Mouse (Mus musculus) midbrain, embryonic 15.5 days (tissue): ENCODE measurements around the gene Bmpr2. TPM values are rescaled to one million over a fixed set of nuclear protein-coding genes. Genes with fewer than 3 reads are reported as not detected.

ENCODE experiments used
- ATAC-seq: fragments of 200-750 bp; cut with Nextera tagmentation; replicated peaks from 2 replicates; pipeline ENCODE4 v1.8.0; 2017; ENCODE audit warnings: moderate TSS enrichment
- H3K27ac ChIP-seq: fragments of 300-500 bp; sonication (generic); 2 replicates; pipeline ENCODE4 v1.5.1; 2015; ENCODE audit warnings: mild to moderate bottlenecking, inconsistent platforms
- H3K27me3 ChIP-seq: fragments of 300-500 bp; sonication (generic); replicated peaks from 2 replicates; pipeline ENCODE4 v1.6.1; 2015; ENCODE audit warnings: inconsistent platforms
- H3K36me3 ChIP-seq: fragments of 300-500 bp; sonication (generic); replicated peaks from 2 replicates; pipeline ENCODE4 v1.6.1; 2015; ENCODE audit warnings: inconsistent platforms
- H3K4me1 ChIP-seq: fragments of 300-500 bp; sonication (generic); 2 replicates; pipeline ENCODE4 v1.6.1; 2015; ENCODE audit warnings: inconsistent platforms
- H3K4me2 ChIP-seq: fragments of 300-500 bp; sonication (generic); 2 replicates; pipeline ENCODE4 v1.6.1; 2015; ENCODE audit warnings: inconsistent platforms, mild to moderate bottlenecking, moderate library complexity
- H3K4me3 ChIP-seq: fragments of 300-500 bp; sonication (generic); 2 replicates; pipeline ENCODE4 v1.5.1; 2015; ENCODE audit warnings: mild to moderate bottlenecking, inconsistent platforms
- H3K9ac ChIP-seq: fragments of 300-500 bp; sonication (generic); 2 replicates; pipeline ENCODE4 v1.6.1; 2015; ENCODE audit warnings: mild to moderate bottlenecking, inconsistent platforms
- H3K9me3 ChIP-seq: fragments of 300-500 bp; sonication (generic); 2 replicates; pipeline ENCODE4 v1.6.1; 2016; ENCODE audit warnings: inconsistent platforms
- WGBS: fragments of 180-500 bp; shearing (Covaris S2); methylation state at CpG from one replicate; pipeline ENCODE4 v1.1.7; 2015; ENCODE audit warnings: mixed read lengths; 5-methylcytosine and 5-hydroxymethylcytosine counted together
- polyA plus RNA-seq: library from polyadenylated mRNA; unstranded; fragments of >200 nt; fragmentation: Nextera tagmentation; extraction: Ambion mirVana; gene quantifications from 2 replicates; pipeline ENCODE4 v1.2.1, GENCODE M21; 2015

Bmpr2 gene
- polyA plus RNA-seq, 1 experiment from 2014 or later, result 9.8 TPM

DNA sequence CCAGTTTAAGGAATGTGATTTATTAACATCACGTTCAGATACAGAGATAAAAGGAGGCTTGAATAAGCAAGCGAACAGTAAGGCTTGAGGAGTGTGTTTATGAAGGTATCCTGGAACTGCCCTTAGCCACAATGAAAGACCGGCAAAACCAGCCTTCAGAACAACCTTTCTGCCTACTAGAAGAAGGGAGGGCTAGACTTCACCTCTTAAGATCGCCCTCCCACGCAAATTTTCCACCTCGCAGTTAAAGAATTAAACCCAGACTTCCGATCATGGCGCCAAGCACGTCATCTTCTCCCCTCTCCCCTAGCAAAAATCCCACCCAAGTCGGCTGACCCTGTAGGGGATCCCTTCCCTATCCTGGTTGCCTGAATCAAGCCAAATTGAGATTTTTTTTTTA is 992 bp upstream of the Bmpr2 start:
- H3K9me3 ChIP-seq, result no peaks in the 10 kb centered on the region
- ATAC-seq, result no peak
- no peaks in the 10 kb centered on the region for H3K36me3 ChIP-seq
- no peaks in the 10 kb centered on the region for H3K27me3 ChIP-seq
- H3K27ac ChIP-seq, result peak overlapping the region; percentile 99
- H3K4me2 ChIP-seq, result peak overlapping the region; percentile 76
- peak overlapping the region; percentile 90 for H3K4me3 ChIP-seq
- 2% methylated on average over 10 of the region's 10 CpGs for WGBS
- H3K4me1 ChIP-seq, result peaks cover 10% of the 10 kb centered on the region
- peak overlapping the region; percentile 89 for H3K9ac ChIP-seq

DNA sequence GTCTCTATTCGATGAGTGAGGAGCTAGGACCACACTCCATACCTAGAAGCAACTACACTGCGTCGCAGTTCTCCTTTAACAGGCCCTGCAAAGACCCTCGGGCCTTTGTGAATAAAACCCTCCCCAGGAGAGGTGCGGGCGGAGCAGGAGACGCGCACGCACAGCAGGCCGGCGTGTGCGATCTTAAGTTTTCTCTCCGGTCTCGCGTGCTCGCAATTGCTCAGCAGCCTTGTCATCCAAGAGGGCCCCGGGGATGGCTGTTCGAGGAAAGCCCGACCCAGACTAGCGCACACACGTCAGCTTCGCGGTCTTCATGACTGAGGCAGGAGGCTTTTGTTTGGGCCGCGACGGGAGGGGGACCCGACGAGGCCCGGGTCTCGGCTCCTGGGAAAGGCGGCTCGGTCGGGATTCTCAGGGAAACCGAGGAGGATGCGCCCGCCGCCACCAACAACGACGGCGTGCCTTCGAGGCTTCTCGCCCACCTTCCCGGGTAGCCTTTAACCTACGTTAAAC is 493 bp upstream of the Bmpr2 start:
- Histone ChIP-seq H3K9ac (peak overlapping the region; percentile 89), H3K4me2 (peak overlapping the region; percentile 76), H3K36me3 (no peaks in the 10 kb centered on the region), H3K27me3 (no peaks in the 10 kb centered on the region), H3K9me3 (no peaks in the 10 kb centered on the region), H3K4me3 (peak overlapping the region; percentile 90), H3K4me1 (peaks cover 10% of the 10 kb centered on the region), H3K27ac (peak overlapping the region; percentile 99)
- 0% methylated on average over 44 of the region's 44 CpGs for WGBS
- ATAC-seq, result peak; percentile 79

DNA sequence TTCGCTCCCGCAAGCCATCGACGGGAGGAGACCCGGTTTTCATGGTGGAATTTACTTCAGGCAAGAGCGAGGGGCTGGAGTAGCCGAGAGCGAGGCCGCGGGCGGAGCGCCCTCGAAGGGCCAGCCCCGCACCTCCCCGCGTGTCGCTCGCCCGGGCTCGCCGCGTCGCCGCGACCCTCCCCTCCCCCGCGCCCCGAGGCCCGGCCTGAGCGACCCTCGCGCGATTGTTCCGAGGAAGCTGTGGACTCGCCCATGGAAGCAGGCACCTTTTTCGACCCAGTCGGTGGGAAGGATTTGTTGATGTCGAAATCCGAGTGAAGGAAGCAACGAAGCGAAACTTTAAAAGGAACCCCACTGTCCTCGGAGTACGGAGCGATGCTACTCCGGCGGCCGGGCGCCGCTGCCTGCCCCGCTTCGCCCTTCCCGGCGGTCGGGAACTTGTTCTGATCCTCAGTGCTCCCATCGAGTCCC is 616 bp downstream of the Bmpr2 start:
- Histone ChIP-seq H3K4me1 (peaks cover 17% of the 10 kb centered on the region), H3K9ac (peak overlapping the region; percentile 89), H3K4me2 (peak overlapping the region; percentile 76), H3K4me3 (peak overlapping the region; percentile 90), H3K9me3 (no peaks in the 10 kb centered on the region), H3K27ac (peak overlapping the region; percentile 99), H3K27me3 (no peaks in the 10 kb centered on the region), H3K36me3 (no peaks in the 10 kb centered on the region)
- peak; percentile 65 for ATAC-seq
- WGBS, result under 1% methylated on average over 46 of the region's 55 CpGs

DNA sequence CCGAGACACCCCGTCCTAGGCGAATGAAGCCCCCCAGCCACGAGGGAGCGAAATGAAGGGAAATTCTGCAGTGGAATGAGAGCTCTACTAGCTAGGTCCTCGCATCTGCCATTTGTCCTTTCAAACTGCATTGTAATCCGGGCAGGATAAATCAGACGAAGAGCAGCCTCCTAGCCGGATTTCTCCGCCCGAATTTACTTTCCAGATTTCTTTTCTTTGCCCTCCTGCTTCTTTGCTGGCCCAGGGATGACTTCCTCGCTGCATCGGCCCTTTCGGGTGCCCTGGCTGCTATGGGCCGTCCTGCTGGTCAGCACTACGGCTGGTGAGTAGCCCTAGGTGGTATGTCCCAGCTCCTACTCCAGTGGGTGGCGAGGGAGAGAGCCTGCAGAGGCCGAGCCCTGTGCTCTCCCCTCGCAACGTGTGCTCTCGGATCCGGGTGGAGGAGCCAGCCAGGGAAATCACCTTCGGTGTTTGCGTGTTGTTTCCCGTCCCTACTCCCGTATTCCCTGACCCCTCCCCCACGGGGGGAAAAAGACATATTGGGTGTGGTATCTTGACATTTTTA is 1.3 kb downstream of the Bmpr2 start:
- peak overlapping the region; percentile 89 for H3K9ac ChIP-seq
- no peak for ATAC-seq
- peak overlapping the region; percentile 76 for H3K4me2 ChIP-seq
- H3K27ac ChIP-seq, result peak overlapping the region; percentile 99
- peak overlapping the region; percentile 90 for H3K4me3 ChIP-seq
- H3K36me3 ChIP-seq, result no peaks in the 10 kb centered on the region
- peaks cover 17% of the 10 kb centered on the region for H3K4me1 ChIP-seq
- WGBS, result under 1% methylated on average over 27 of the region's 27 CpGs
- H3K9me3 ChIP-seq, result no peaks in the 10 kb centered on the region
- H3K27me3 ChIP-seq, result no peaks in the 10 kb centered on the region

DNA sequence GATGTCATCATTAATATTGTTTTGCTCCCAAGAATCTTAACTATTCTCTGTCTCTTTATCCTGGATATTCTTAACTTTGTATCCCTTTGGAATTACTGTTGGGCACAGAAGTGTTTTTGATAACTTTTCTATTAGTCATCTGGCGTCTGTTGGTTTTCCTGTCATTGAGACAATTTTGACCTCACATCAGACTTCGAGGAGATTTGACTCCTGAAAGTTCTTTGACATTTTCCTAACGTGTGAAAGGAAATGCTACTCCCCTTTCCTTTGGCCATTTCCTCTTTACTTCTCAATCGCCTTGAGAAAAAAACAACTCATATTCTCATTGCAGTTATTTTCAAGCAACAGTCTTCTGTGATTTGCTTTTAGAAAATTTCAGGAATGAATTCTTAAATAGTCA is 2.1 kb downstream of the Bmpr2 start:
- ATAC-seq, result no peak
- peak overlapping the region; percentile 76 for H3K4me2 ChIP-seq
- no peaks in the 10 kb centered on the region for H3K27me3 ChIP-seq
- H3K9me3 ChIP-seq, result no peaks in the 10 kb centered on the region
- peaks cover 21% of the 10 kb centered on the region for H3K4me1 ChIP-seq
- H3K9ac ChIP-seq, result no peak overlapping the region
- H3K36me3 ChIP-seq, result no peaks in the 10 kb centered on the region
- 2% methylated on average over 4 of the region's 4 CpGs for WGBS
- no peak overlapping the region for H3K27ac ChIP-seq
- H3K4me3 ChIP-seq, result peak overlapping the region; percentile 90

DNA sequence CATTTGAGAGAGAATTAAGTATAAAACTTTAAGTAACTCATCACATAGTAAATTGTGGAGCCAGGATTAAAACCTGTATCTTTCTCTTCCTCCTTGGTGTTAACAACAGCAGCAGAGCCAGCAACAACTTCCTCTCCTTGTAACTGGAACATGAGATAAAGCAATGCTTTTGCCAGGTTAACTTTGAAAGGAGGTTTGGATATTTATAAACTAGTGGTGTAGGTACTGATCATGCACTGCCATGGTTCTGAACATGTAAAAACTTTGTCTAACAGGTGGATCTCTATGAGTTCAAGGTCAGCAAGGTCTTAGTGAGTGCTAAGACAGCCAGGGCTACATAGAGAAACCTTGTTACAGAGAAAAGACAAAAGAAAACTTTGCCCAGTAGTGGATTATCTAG is 3.4 kb downstream of the Bmpr2 start:
- H3K4me3 ChIP-seq, result peak overlapping the region; percentile 36
- no peak overlapping the region for H3K27ac ChIP-seq
- H3K4me2 ChIP-seq, result peak overlapping the region; percentile 67
- 0 out of 2 replicates have a peak overlapping the region, but pooled peaks have one; percentile 17 for H3K9ac ChIP-seq
- H3K4me1 ChIP-seq, result peaks cover 31% of the 10 kb centered on the region
- ATAC-seq, result no peak
- no peaks in the 10 kb centered on the region for H3K36me3 ChIP-seq
- H3K27me3 ChIP-seq, result no peaks in the 10 kb centered on the region
- H3K9me3 ChIP-seq, result no peaks in the 10 kb centered on the region

DNA sequence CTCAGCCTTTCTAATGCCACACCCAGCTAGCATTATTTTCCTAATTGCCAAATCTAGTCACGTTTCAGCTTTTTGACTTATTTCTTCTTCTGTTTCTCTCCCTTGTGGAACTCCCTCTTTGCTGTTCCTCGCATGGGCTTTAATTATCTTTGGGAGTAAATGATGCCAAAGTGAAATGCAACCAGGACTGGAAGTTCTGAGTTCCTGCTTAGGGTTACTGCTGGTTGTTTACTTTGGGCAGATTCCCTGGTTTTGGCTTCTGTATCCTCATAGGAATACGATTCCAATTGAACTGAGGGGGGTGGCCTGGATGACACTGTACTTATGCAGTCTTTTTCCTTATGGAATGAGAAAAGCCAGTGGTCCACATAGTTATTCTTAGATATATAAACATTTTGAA is 8.7 kb downstream of the Bmpr2 start:
- H3K27ac ChIP-seq, result no peak overlapping the region
- H3K4me2 ChIP-seq, result no peak overlapping the region
- 85% methylated on average over 3 of the region's 3 CpGs for WGBS
- no peak overlapping the region for H3K4me3 ChIP-seq
- no peaks in the 10 kb centered on the region for H3K27me3 ChIP-seq
- H3K36me3 ChIP-seq, result no peaks in the 10 kb centered on the region
- ATAC-seq, result no peak
- peaks cover 28% of the 10 kb centered on the region for H3K4me1 ChIP-seq
- H3K9ac ChIP-seq, result no peak overlapping the region
- H3K9me3 ChIP-seq, result no peaks in the 10 kb centered on the region

DNA sequence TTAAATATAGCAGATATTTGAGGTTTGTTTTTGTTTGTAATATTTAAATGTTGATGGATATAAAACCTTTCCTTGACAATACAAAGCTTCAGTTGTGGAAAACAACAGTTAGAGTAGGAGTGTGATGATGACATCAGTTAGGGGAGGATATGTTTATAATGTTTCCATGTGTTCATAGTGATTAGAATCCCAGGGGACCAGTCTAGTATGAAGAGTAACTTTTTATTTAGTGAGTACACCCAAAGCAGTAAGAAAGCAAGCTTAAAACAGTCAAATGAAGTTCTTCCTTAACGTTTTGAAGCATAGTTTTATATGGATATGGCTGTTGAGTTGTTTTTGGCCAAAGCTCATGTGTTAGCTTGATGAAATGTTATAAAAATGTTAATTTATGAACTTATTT is 17.9 kb downstream of the Bmpr2 start:
- no peak overlapping the region for H3K27ac ChIP-seq
- H3K27me3 ChIP-seq, result no peaks in the 10 kb centered on the region
- WGBS, result 90% methylated on average over 1 of the region's 1 CpGs
- H3K36me3 ChIP-seq, result no peaks in the 10 kb centered on the region
- no peaks in the 10 kb centered on the region for H3K9me3 ChIP-seq
- H3K4me2 ChIP-seq, result no peak overlapping the region
- H3K9ac ChIP-seq, result no peak overlapping the region
- no peak overlapping the region for H3K4me3 ChIP-seq
- no peaks in the 10 kb centered on the region for H3K4me1 ChIP-seq
- ATAC-seq, result no peak

DNA sequence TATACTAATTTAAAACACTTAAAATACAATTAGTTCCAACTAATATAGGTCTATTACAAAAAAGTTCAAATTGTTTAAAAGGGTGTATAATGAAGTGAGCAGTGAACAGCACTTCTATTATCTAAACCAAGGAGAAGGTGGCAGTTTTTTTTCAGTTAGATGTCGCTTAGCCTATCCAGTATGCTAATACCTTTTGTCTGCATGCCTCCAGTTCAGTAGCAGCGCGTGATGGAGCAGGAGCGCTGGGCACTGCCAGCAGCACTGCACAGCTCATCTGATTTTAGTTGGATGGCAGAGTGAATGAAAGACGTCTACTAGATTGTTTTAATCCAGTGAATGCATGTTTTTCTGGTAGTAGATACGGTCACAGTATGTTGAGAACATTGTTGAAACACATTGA is 25.8 kb downstream of the Bmpr2 start:
- Histone ChIP-seq H3K36me3 (no peaks in the 10 kb centered on the region), H3K4me3 (no peak overlapping the region), H3K27me3 (no peaks in the 10 kb centered on the region), H3K4me2 (peak overlapping the region; percentile 30; the same call in 1 of the 2 replicates), H3K9me3 (no peaks in the 10 kb centered on the region), H3K27ac (peak overlapping the region; percentile 72), H3K4me1 (peaks cover 17% of the 10 kb centered on the region), H3K9ac (no peak overlapping the region)
- 13% methylated on average over 6 of the region's 6 CpGs for WGBS
- ATAC-seq, result peak; percentile 80

DNA sequence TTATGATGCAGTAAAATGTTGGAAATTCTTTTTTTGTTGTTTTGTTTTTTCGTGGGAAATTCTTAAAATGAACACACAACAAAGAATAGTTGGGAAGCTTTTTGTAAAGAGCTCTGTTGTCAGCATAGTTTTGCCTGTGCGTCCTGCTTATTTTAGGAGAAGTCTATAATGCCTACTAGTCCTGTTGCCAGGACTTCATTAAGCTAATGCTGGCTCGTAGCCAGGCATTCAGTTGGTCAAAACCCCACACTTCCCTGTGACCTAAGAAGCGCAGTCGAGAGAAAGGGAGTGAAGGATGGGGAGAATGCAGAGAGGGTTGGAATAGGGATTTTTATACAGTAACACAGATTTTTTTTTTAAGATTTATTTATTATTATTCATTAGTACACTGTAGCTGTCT is 26.5 kb downstream of the Bmpr2 start:
- Histone ChIP-seq H3K4me3 (no peak overlapping the region), H3K27ac (peak overlapping the region; percentile 17; the same call in 1 of the 2 replicates), H3K4me1 (peaks cover 17% of the 10 kb centered on the region), H3K36me3 (no peaks in the 10 kb centered on the region), H3K4me2 (no peak overlapping the region), H3K27me3 (no peaks in the 10 kb centered on the region), H3K9me3 (no peaks in the 10 kb centered on the region), H3K9ac (no peak overlapping the region)
- ATAC-seq, result no peak
- 46% methylated on average over 5 of the region's 5 CpGs for WGBS

DNA sequence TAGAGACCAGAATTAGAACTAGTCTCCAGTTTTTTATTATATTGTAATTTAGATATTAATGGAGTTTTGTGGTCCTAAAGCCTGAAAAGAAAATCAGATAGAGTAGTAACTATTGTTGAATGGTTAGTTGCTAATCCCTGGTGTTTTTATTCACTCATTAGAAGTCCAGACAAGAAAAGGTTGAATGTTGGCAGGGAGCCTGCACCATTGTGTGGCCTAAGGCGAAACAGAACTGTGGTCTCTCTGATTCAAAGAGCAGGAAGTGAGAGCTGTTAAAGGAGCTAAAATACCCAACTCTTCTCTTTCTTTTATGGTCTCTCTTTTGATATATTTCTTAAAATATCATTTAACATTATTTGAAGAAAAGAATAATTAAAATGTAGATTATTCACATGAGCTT is 32.1 kb downstream of the Bmpr2 start:
- Histone ChIP-seq H3K9me3 (no peaks in the 10 kb centered on the region), H3K36me3 (no peaks in the 10 kb centered on the region), H3K4me3 (no peak overlapping the region), H3K9ac (no peak overlapping the region), H3K27me3 (no peaks in the 10 kb centered on the region), H3K4me2 (no peak overlapping the region), H3K27ac (no peak overlapping the region), H3K4me1 (0 out of 2 replicates have a peak, but pooled peaks cover 2% of the 10 kb centered on the region)
- no peak for ATAC-seq
- 10% methylated on average over 1 of the region's 1 CpGs for WGBS

DNA sequence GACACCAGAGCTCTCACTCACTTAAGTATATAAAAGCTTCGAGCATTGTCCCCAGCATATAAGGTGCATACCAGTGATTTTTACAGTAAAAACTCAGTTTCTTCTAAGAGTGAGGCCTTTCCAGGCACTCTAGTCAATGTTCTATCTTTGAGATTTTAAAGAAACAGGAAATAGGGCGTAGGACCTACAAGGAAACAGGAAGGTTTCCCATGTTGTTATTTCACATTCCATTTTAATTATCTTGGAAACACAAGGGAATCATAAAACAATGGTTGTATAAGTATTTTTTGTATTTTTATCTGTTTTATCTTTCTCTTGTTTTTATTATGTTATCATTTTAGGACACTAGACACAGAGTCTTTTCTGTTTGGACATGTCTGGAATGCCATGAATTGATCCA is 34.7 kb downstream of the Bmpr2 start:
- 97% methylated on average over 2 of the region's 2 CpGs for WGBS
- no peak overlapping the region for H3K9ac ChIP-seq
- no peaks in the 10 kb centered on the region for H3K36me3 ChIP-seq
- ATAC-seq, result no peak
- H3K4me1 ChIP-seq, result 0 out of 2 replicates have a peak, but pooled peaks cover 2% of the 10 kb centered on the region
- no peak overlapping the region for H3K4me2 ChIP-seq
- no peaks in the 10 kb centered on the region for H3K27me3 ChIP-seq
- H3K4me3 ChIP-seq, result no peak overlapping the region
- no peaks in the 10 kb centered on the region for H3K9me3 ChIP-seq
- H3K27ac ChIP-seq, result no peak overlapping the region

DNA sequence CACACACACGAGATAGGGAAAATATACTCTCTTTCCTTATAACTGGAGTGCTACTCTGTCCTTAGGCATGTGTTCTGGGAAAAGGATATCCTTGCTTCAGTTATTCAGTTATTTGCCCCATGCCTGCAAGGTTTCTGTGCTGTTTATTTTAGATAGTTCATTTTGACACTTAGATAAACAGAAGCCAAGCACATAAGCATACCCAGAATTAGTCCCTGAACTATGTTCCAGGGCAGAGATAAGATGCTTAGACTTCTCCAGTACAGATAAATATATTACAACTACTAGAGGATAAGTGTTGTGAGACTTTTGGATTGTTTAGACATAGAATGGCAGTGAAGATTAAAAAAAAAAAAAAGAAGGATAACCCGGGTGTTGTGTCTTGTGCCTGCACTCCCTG is 41.2 kb downstream of the Bmpr2 start:
- 82% methylated on average over 2 of the region's 2 CpGs for WGBS
- no peaks in the 10 kb centered on the region for H3K36me3 ChIP-seq
- no peak overlapping the region for H3K9ac ChIP-seq
- no peak overlapping the region for H3K27ac ChIP-seq
- H3K4me1 ChIP-seq, result no peaks in the 10 kb centered on the region
- ATAC-seq, result no peak
- H3K4me3 ChIP-seq, result no peak overlapping the region
- H3K27me3 ChIP-seq, result no peaks in the 10 kb centered on the region
- H3K4me2 ChIP-seq, result no peak overlapping the region
- H3K9me3 ChIP-seq, result no peaks in the 10 kb centered on the region
